Mouse (Mus musculus): ENCODE measurements around the gene Nacad.

DNA sequence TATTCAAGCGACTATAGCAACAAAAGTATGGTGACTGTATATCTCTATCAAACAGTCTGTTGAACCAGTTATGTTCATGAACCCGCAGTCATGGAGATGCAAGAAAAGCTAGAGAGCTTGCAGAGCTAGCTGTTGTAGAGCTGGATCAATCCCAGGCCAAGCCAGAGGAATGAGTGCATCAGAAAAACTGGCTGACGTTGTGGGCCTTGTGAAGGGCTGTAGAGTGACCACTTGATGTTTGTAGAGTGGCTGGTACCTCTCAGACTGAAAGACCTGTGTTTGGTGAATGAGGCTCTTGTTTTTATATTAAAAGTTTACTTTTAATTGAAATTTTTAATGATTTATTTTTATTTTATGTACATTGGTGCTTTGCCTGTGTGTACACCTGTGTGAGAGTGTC lies 55.7 kb downstream of the Nacad start:
- TF ChIP-seq CTCF (conservative IDR thresholded peaks at IDR 0.05 in 1 of 2, IDR thresholded peaks at IDR 0.05 in 1 of 2; ENCODE audit: low read depth in 2 of 2, low read length in 2 of 2) (no peak), EP300 (IDR thresholded peaks at IDR 0.05; ENCODE audit: low read length) (no peak), CHD2 (IDR thresholded peaks at IDR 0.05; ENCODE audit: low read length) (no peak), POLR2A (IDR thresholded peaks at IDR 0.05; ENCODE audit: low read depth, low read length) (no peak), TCF12 (IDR thresholded peaks at IDR 0.05; ENCODE audit: low read depth, low read length) (no peak), MAX (IDR thresholded peaks at IDR 0.05; ENCODE audit: low read length) (no peak), NRF1 (IDR thresholded peaks at IDR 0.05; ENCODE audit: low read depth, low read length) (no peak), USF1 (IDR thresholded peaks at IDR 0.05; ENCODE audit: low read depth, low read length) (no peak), MYC (IDR thresholded peaks at IDR 0.05; ENCODE audit: low read depth, low read length) (no peak)
